Mouse (Mus musculus): ENCODE results near the gene Ube2d2b.

Ube2d2b gene

DNA sequence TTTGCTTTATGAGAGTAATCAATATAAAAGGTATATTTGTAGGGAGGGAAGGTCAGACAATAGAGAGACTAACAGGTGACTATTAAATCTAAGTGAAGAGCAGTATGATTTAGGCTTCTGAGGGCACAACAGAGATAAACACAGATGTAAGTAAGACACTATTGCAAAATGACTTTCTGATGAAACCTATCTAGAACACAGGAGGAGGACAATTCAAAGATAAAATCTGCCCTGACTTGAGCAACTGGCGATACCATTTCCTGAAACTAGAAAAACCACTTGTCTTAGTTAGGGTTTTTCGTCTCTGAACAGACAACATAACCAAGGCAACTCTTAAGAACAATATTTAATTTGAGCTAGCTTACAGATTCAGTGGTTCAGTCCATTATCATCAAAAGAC lies 25.6 kb downstream of the Ube2d2b start:
- no peak for DNase-seq

DNA sequence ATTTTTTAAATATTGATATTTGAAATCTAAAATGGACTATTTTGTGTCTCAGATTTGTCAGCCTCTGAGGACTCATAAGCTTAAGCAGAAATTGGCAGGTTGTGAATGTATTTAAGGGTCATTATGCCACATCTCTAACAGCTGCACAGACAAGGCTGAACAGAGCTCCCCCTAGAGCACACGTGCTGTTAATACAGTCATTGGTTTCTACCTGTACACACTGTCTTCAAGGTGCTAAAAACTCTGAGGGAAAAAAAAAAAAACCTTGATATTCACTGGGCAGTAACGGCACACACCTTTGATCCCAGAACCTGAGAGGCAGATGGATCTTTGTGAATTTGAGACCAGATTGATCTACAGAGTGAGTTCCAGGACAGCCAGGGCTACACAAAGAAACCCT lies 29.1 kb downstream of the Ube2d2b start:
- DNase-seq, result no peak

DNA sequence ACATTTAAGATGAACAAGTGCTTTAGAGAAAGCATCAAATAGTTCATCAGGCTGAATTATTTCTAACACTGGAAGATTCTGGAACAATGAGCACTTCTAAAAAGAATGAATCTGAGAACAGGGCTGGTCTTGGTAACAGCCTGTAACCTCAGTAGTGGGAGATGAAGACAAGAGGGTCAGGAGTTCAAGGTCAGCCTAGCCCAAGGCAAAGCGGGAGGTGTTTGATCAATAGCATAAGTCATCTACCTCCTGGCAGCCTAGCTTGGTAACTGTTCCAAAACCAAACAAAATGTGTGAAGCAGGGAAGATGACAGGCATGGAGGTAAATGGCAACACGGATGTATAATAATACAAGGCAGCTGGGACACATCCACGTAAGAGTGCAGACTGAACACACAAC lies 34.1 kb downstream of the Ube2d2b start:
- no peak for DNase-seq

DNA sequence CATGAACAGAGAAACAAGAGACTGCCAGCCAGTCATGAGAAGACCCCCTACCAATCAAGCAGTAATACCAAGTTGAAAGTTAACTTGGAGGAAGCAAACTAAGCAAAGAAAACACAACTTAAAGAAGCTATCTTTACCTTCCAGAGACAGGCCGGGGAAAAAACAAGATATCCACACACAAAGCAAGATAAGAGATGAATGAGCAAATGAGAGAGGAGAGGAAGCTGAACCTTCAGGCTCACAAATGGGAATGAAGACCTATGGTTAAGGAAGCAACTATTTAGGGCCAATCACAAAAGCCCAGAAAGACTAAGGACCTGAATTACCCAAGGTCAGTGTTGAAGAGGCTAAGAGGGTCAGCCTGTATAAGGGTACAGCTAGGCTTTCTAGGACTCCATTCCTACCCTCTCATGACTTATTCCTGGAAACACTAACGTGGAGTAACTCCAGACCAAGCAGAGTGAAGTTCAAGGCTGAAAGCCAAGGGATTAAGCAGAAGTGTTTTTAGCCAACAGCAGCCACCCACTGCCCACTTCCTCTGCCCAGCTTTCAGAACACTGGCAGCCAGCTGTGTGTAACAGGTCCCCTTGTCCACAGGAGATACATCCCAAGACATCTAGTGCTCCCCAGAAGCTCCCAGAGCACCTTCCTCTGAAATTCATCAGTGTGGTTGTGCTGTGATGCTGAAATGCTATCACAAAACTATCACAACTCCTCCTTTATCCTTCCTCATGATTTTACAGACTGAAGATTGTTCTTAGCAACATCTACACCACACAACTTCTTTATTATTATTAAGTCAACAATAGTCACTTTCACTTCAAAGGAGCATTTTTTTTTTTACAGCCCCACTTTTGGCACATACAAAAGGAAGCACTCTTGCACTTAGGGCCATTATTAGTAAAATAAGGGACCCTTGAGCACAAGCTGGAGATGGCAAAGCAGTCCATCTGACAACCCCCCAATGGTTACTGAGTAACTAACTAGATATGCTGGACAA lies 36.5 kb downstream of the Ube2d2b start:
- DNase-seq, result peak; percentile 97

DNA sequence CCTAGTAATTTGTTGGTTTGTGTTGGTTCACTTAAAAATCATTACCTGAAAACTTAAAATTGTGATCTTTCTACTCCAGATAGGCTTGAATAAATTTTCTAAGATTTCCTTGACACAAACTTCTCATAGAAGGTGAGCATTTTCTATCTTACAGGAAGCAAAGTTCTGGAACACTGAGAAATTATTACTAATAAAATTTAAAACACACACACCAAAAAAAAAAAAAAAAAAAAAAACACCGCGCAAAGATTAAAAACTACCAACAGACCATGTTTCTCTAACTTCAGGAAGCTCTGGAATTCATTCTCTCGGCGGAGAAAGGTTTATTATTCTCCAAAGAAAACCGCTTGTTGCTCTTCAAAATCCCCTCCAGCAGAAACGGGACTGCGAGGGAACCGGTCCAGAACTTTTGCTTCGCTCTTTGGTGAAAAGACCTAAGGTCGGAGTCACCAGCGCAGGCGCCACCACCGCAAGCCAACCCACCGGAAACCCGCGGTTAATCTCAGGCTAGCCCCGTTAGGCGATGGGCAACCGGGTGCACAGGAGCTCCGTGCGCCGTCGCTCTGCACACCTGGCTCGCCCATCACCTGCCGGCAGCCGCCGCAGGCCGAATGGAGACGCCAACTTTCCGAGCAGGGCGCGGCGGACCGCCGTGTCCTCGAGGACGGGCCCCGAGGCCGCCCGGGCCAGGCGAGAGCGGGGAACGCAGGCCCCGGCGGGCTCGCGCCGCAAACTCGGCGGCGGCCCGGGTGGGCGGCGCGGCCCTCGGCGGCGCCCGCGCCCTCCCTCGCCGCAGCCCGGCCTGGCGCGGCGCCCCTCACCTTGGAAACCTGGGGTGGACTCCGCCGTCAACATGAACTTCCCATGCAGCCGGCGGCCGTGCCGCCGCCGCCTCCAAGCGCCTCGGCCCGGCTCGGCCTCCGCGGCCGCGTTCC lies 38.3 kb downstream of the Ube2d2b start:
- DNase-seq, result peak; percentile 97

DNA sequence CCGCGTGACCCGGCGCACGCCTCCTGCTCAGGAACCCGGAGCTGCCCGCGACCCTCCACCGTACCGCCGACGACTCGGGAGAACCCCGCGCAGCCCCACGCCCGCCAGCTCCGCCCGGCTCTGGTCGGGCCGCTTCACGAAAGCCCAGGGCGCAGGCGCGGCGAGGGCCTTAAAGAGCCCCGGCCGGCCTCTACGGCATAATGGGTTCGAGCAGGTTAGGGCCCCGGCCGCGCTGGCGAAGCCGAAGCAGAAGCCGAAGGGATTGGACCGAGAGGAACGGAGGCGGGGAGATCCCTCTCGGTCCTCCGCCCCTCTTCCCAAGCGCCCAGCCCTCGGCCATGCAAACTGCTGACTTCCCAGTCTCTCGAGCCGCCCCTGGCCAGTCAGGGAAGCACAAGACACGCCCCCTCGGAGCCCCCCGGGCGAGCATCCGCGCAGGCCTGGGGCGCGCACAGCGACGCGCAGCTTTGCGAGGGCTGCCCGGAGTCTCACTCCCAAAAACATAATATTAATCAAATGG lies 39.1 kb downstream of the Ube2d2b start:
- peak; percentile 100 for DNase-seq

DNA sequence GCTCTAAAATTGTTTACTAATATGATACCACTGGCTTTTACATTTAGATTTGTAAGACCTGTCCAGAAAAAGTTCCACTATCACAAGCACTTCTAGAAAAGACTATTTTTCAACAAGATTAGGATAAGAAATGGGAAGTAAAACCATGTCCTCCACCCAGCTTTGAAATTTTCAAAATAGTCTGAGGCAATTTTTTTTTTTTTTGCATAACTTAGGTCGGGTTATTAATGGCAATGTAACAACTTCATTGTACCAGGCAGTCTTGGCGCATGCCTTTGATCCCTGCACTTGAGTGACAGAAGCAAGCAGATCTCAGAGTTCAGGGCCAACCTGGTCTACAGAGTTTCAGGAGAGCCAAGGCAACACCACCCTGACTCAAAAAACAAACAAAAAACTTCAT lies 39.8 kb downstream of the Ube2d2b start:
- peak; percentile 88 for DNase-seq

DNA sequence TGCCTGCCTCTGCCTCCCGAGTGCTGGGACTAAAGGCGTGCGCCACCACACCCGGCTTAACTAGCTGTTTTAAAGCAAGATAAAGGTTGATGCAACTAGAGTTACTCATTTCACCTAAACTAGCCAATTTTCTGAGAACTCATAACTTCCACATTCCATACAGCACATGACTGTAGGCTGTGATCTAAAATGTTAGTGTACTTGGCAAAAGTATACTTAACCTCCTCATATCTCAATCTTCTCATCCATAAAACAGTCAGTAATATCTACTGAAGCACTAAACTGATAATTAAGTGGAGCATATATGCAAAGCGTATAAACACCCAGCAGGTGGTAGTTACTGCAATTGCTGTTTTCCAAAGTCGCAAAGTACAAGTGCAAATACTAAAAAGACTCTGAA lies 43.4 kb downstream of the Ube2d2b start:
- DNase-seq, result no peak

DNA sequence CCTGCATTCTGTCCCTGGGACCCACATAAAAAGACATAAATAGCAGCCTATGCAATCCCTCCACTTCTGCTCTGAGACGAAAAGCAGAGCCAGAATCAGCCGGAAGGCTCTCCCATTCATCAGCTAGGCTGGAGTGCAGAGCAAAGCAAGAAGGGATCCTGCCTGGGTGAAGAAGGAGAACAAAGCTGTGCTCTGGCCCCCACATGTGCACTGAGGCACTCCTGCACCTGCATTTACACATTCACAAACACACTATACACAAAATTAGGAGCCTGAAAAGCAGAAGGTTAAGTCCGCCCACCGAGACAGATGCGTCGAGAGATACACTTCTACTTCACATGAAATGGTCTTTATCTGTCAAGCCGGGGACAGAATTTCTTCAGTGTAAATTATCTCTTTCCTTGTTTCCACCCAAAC lies 44.0 kb downstream of the Ube2d2b start:
- DNase-seq, result peak; percentile 89

DNA sequence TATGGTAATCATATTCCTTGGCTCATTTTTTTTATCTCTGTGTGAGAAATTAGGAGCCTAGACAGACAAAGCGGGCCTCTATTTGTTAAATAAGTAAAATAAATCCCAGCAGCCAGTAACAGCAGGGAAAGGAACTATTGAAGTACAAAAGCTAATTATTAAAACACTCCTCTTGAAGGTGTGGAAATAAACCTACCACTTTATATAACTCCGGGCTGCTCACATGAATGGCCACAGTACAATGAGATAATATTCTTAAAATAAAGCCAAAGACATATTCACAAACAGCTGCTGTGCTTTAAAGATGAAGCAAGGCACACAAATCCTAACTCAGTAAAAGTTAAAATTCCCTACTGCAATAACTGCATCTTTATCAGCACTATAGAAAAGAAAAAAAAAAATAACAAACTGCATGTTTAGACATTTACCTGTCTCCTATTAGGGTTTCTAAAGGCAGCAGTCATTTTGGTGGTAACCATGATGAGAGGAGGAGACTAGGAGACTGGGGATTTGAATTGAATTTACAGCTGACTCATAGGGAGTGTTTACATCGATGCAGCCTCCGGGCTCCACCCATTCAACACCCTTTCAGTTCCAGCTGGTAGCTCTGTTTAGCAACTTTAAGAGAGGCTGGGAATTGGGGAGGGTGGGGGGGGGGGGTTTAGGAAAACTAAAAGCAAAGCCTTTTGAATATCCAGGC lies 44.8 kb downstream of the Ube2d2b start, which contains the start of gene Evi5:
TSS of gene Evi5 (minus strand) at position 547 of the 700 bp plus-strand sequence.
- no peak for DNase-seq

DNA sequence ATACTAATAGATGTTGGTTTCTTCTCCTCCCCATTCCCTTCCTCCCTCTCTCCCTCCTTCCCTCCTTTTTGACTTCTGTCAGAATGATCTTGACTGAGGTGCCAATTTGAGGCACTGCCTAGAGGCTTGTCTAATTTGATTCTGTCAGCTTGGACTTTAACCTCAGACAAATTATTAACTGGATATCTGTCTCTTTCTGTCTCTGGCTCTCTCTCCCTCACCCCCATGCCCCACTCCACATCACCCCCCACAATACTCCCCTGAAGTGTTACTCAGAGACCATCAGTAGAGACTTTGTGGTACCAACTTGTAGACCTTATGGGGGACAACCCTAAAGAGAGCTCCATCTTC lies 45.3 kb downstream of the Ube2d2b start:
- no peak for DNase-seq

DNA sequence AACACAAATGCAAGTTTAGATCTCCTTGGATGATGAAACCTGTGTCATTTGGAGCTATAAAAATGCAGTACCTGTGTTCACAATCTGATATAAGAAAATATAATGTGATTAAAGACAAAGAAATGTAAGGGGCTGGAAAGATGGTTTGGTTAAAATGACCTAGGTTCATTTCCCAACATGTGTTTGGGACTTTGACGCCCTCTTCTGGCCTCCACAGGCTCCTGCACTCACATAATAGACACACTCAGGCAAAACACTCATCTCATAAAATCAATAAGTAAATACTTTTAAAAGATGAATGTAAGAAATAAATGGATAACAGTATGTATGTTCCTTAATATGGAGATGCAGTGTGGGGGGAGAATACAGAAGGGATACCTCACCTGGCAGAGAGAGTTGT lies 47.2 kb downstream of the Ube2d2b start:
- no peak for DNase-seq

DNA sequence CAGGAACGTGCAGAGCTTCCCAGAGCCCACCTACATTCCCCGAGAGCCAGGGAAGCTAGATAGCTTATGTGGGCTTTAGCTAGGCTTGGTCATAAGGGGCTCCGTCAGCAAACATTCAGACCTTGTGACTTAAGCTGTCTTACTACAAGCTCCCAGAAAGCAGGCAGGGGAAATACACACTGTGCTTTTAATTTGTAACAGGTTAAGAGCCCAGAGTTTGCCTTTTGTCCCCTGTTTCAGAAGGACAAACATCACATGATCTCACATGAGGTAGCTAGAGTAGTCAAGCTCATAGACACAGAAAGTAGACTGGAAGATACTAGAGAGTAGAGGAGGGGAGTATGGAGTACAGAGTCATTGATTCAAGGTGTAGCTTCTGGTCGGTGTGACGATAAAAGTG lies 50.8 kb downstream of the Ube2d2b start:
- DNase-seq, result no peak
